Mouse (Mus musculus) Patski (cell line): ENCODE data around the gene Cnga3. TPM values are rescaled to one million over a fixed set of nuclear protein-coding genes. Genes with fewer than 3 reads are reported as not detected.

Experiments used
- ATAC-seq: fragments of 100-300 bp; one replicate; pipeline ENCODE4 v1.8.0; 2021
- CTCF ChIA-PET: fragments of 350-600 bp; sonication (Branson Sonifier 250); formaldehyde crosslinking; loops from one replicate; lab custom pipeline; 2022; ENCODE audit warnings: inconsistent platforms; lab: Charles Lee
- POLR2A ChIA-PET: fragments of 350-600 bp; sonication (Branson Sonifier 250); formaldehyde crosslinking; loops from one replicate; lab custom pipeline; 2022; ENCODE audit warnings: antibody characterized with exemption, inconsistent platforms; lab: Charles Lee
- DNase-seq: peaks from one replicate; pipeline ENCODE4 v3.0.0-alpha.2; 2011; ENCODE audit warnings: low read depth, low spot score
- H3K27me3 ChIP-seq: fragments of 371-371 bp; one replicate; pipeline ENCODE4 v1.5.1; 2021
- CTCF ChIP-seq: fragments of 100-300 bp; IDR thresholded peaks from one replicate; pipeline ENCODE4 v1.5.1; 2021
- in situ Hi-C: fragments of 300-500 bp; cut with MboI; formaldehyde crosslinking; loops from 3 replicates; pipeline ENCODE4 v1.11.1; 2018; ENCODE audit warnings: low pct_unique_long_range_greater_than_20kb, mixed read lengths
- polyA plus RNA-seq: library from polyadenylated mRNA; unstranded; gene quantifications from one replicate; pipeline ENCODE4 v1.2.3, GENCODE M21; 2021

The Cnga3 gene
- polyA plus RNA-seq, 1 experiment from 2014 or later: not detected

- POLR2A ChIA-PET: no interaction called here
- DNase-seq: no peak
- in situ Hi-C loops: no loop called here
Measured at GRCm38 (mm10) chr1:37305691-37306287, 91.6 kb downstream of the Cnga3 start.

GRCm38 (mm10) chr1:37307586-37307985, 93.4 kb downstream of the Cnga3 start:
- ChIA-PET POLR2A (no interaction called here), CTCF (no interaction called here)
- DNase-seq: no peak
- in situ Hi-C loops: no loop called here
- no peaks in the 10 kb centered on the region for H3K27me3 ChIP-seq
- ATAC-seq: no peak
- TF ChIP-seq CTCF: no peak

More at GRCm38 (mm10) chr1:37305691-37306287, 91.6 kb downstream of the Cnga3 start:
- CTCF ChIA-PET: no interaction called here
- no peak for TF ChIP-seq CTCF
- H3K27me3 ChIP-seq: no peaks in the 10 kb centered on the region
- ATAC-seq: no peak

GRCm38 (mm10) chr1:37308021-37308742, 93.9 kb downstream of the Cnga3 start:
- in situ Hi-C loops: no loop called here
- ChIA-PET CTCF (no interaction called here), POLR2A (no interaction called here)
- ATAC-seq: no peak
- TF ChIP-seq CTCF: no peak
- no peak for DNase-seq
- no peaks in the 10 kb centered on the region for H3K27me3 ChIP-seq

GRCm38 (mm10) chr1:37308743-37309100, 94.5 kb downstream of the Cnga3 start:
- POLR2A ChIA-PET: no interaction called here
- no peaks in the 10 kb centered on the region for H3K27me3 ChIP-seq
- CTCF ChIA-PET: no interaction called here
- in situ Hi-C loops: no loop called here
- ATAC-seq: no peak
- no peak for TF ChIP-seq CTCF
- DNase-seq: no peak

GRCm38 (mm10) chr1:37309939-37310515, 95.8 kb downstream of the Cnga3 start:
- no peak for DNase-seq
- ChIA-PET CTCF (no interaction called here), POLR2A (no interaction called here)
- no peaks in the 10 kb centered on the region for H3K27me3 ChIP-seq
- in situ Hi-C loops: no loop called here
- no peak for ATAC-seq
- no peak for TF ChIP-seq CTCF

Other genes with a start within 250 kb of the Cnga3 start
- gene Vwa3b, start 187.8 kb upstream of the Cnga3 start, polyA plus RNA-seq: not detected
- gene Inpp4a, start 85.4 kb downstream of the Cnga3 start, polyA plus RNA-seq: 10.5 TPM
- gene Coa5, start 215.7 kb downstream of the Cnga3 start, polyA plus RNA-seq: 83.4 TPM
- gene Unc50, start 215.7 kb downstream of the Cnga3 start, polyA plus RNA-seq: 74.4 TPM